Mouse (Mus musculus) heart, adult 2 months (tissue): ENCODE measurements around the gene March4.

ENCODE experiments used
- CTCF ChIP-seq: fragments of 200-600 bp; IDR thresholded peaks from 2 replicates; pipeline ENCODE4 v1.8.1; 2022; ENCODE audit warnings: antibody characterized with exemption, mild to moderate bottlenecking, moderate library complexity
- EP300 ChIP-seq: fragments of 200-500 bp; IDR thresholded peaks from 2 replicates; pipeline ENCODE4 v1.6.1; 2011; ENCODE audit warnings: low read depth, low read length, control low read depth; ENCODE audit not compliant: insufficient read depth
- POLR2A ChIP-seq: fragments of 200-500 bp; IDR thresholded peaks from 2 replicates; pipeline ENCODE4 v1.6.1; 2011; ENCODE audit warnings: mild to moderate bottlenecking, low read depth, low read length, control low read depth; ENCODE audit not compliant: insufficient read depth

DNA sequence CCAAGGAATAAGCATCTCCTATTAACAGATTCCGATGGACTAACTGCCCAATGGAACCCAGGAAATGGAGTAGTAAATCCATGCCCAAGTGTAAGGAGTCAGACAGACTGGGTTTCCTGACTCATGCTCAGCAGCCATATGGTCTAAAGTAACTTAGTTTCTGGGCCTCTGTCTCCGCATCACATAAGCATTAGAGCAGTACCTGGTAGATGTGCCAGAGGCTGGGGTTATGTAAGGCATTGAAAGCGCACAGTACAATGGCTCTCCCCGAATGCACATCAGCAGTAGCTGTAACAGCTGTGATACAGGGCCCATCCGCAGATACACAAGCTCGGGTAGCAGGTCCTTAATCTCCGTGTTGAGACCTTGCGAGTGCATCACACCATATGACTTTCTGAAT, 125.6 kb downstream of the March4 start:
- TF ChIP-seq CTCF, result no peak
- TF ChIP-seq POLR2A, result no peak
- TF ChIP-seq EP300, result no peak
